Mouse (Mus musculus) liver, adult (tissue): ENCODE data around the gene Otud7b.

Source experiments
- GATA4 ChIP-seq: IDR thresholded peaks from 2 replicates; pipeline ENCODE4 v1.6.1; 2014; ENCODE audit warnings: mild to moderate bottlenecking, low read length; ENCODE audit not compliant: insufficient replicate concordance

Gene Otud7b

GRCm38 (mm10) chr3:96106151-96106550 lies 1.8 kb downstream of the Otud7b start:
- no peak for TF ChIP-seq GATA4

GRCm38 (mm10) chr3:96108315-96108714 lies 4.0 kb downstream of the Otud7b start:
- TF ChIP-seq GATA4, result no peak

GRCm38 (mm10) chr3:96113251-96113650 lies 8.9 kb downstream of the Otud7b start:
- TF ChIP-seq GATA4, result no peak

GRCm38 (mm10) chr3:96118142-96118541 lies 13.8 kb downstream of the Otud7b start:
- no peak for TF ChIP-seq GATA4

GRCm38 (mm10) chr3:96118702-96119101 lies 14.4 kb downstream of the Otud7b start:
- no peak for TF ChIP-seq GATA4

- no peak for TF ChIP-seq GATA4
Observed at GRCm38 (mm10) chr3:96124235-96124634, 19.9 kb downstream of the Otud7b start.

- TF ChIP-seq GATA4, result no peak
Observed at GRCm38 (mm10) chr3:96128128-96128527, 23.8 kb downstream of the Otud7b start.

GRCm38 (mm10) chr3:96132478-96132877 lies 28.2 kb downstream of the Otud7b start:
- no peak for TF ChIP-seq GATA4

GRCm38 (mm10) chr3:96133327-96133905 lies 29.1 kb downstream of the Otud7b start:
- TF ChIP-seq GATA4, result no peak

- TF ChIP-seq GATA4, result no peak
Observed at GRCm38 (mm10) chr3:96135011-96135410, 30.7 kb downstream of the Otud7b start.

GRCm38 (mm10) chr3:96147950-96148349 lies 43.6 kb downstream of the Otud7b start:
- TF ChIP-seq GATA4, result no peak

- no peak for TF ChIP-seq GATA4
Observed at GRCm38 (mm10) chr3:96151836-96152235, 47.5 kb downstream of the Otud7b start.

- no peak for TF ChIP-seq GATA4
Observed at GRCm38 (mm10) chr3:96152611-96153010, 48.3 kb downstream of the Otud7b start.

- TF ChIP-seq GATA4, result no peak
Observed at GRCm38 (mm10) chr3:96155501-96155900, 51.2 kb downstream of the Otud7b start.

GRCm38 (mm10) chr3:96159820-96160219 lies 55.5 kb downstream of the Otud7b start:
- no peak for TF ChIP-seq GATA4

GRCm38 (mm10) chr3:96160222-96160802 lies 56.0 kb downstream of the Otud7b start:
- no peak for TF ChIP-seq GATA4

- TF ChIP-seq GATA4, result no peak
Observed at GRCm38 (mm10) chr3:96160803-96161516, 56.6 kb downstream of the Otud7b start.
